Comparison of ENCODE assay signal across 13 mouse cellular contexts in genomic region chr4:139596715-139597114, GRCm38 (mm10). TPM values are rescaled to one million over a fixed set of nuclear protein-coding genes. Genes with fewer than 3 reads are reported as not detected.
DNase-seq lines count a peak whose midpoint lies in the region; ATAC-seq and TF ChIP-seq lines count a peak whose summit lies in the region.
"Had no signal": no experiment of that assay in that cellular context is flagged by ENCODE, and none has a peak within 500 bp of the region (broad histone marks: within the 10 kb centered on the region; RNA-seq: fewer than 3 reads in every experiment).

No protein-coding gene starts in this region.

- H3K4me3 ChIP-seq in heart, embryonic 12.5 days = no peak overlapping the region
- peak overlapping the region; percentile 20; the same call in 1 of the 2 replicates for H3K4me3 ChIP-seq in ES-Bruce4 (ENCODE audit: low read depth, low read length)
- no peak overlapping the region for H3K4me3 ChIP-seq in forebrain, embryonic 11.5 days (ENCODE audit: low read depth, low read length)
- no peak overlapping the region for H3K4me3 ChIP-seq in limb, embryonic 14.5 days (replicated peaks; ENCODE audit: low read length)
- H3K4me3 ChIP-seq: erythroblast, embryonic 14.5 days had no signal

- H3K4me2 ChIP-seq in heart, embryonic 12.5 days = peak overlapping the region; percentile 67; the same call in 1 of the 2 replicates
- no peak overlapping the region for H3K4me2 ChIP-seq in forebrain, embryonic 11.5 days (ENCODE audit: low read depth, low read length, severe bottlenecking)
- peak overlapping the region; percentile 50; the same call in 1 of the 2 replicates for H3K4me2 ChIP-seq in limb, embryonic 14.5 days (replicated peaks; ENCODE audit: low read depth, low read length, severe bottlenecking)

- no peak for TF ChIP-seq POLR2A in ES-Bruce4 (IDR thresholded peaks at IDR 0.05; ENCODE audit: insufficient read depth, low read length)
- TF ChIP-seq POLR2A in limb, embryonic 14.5 days (IDR thresholded peaks at IDR 0.05; ENCODE audit: borderline replicate concordance, extremely low read depth, insufficient read depth, insufficient read length) = no peak

- WGBS in heart, embryonic 12.5 days = 29% methylated on average over 9 of the region's 9 CpGs
- 39% methylated on average over 9 of the region's 9 CpGs for WGBS in forebrain, embryonic 11.5 days
- WGBS in limb, embryonic 14.5 days = 28% methylated on average over 9 of the region's 9 CpGs

- H3K9me3 ChIP-seq in heart, embryonic 12.5 days (replicated peaks) = no peaks in the 10 kb centered on the region
- no peaks in the 10 kb centered on the region for H3K9me3 ChIP-seq in ES-Bruce4 (replicated peaks; ENCODE audit: control insufficient read depth, insufficient read depth, low read length, poor library complexity, severe bottlenecking)
- no peaks in the 10 kb centered on the region for H3K9me3 ChIP-seq in forebrain, embryonic 11.5 days (ENCODE audit: control insufficient read depth, low read length)
- no peaks in the 10 kb centered on the region for H3K9me3 ChIP-seq in limb, embryonic 14.5 days (ENCODE audit: control insufficient read depth, low read length)

- H3K27ac ChIP-seq in heart, embryonic 12.5 days (ENCODE audit: poor library complexity, severe bottlenecking) = peak overlapping the region; percentile 96; the same call in 1 of the 2 replicates
- peak overlapping the region; percentile 88 for H3K27ac ChIP-seq in ES-Bruce4 (ENCODE audit: insufficient read depth, low read length)
- H3K27ac ChIP-seq in forebrain, embryonic 11.5 days (ENCODE audit: low read depth, low read length) = no peak overlapping the region
- peak overlapping the region; percentile 93 for H3K27ac ChIP-seq in limb, embryonic 14.5 days (replicated peaks; ENCODE audit: low read depth, low read length)

- no peak for TF ChIP-seq EP300 in ES-Bruce4 (IDR thresholded peaks at IDR 0.05; ENCODE audit: insufficient read depth, low read depth, low read length)

- peaks cover 80% of the 10 kb centered on the region for H3K4me1 ChIP-seq in heart, embryonic 12.5 days (replicated peaks)
- peaks cover 27% of the 10 kb centered on the region for H3K4me1 ChIP-seq in ES-Bruce4 (ENCODE audit: control insufficient read depth, insufficient read depth, low read length)
- peaks cover 27% of the 10 kb centered on the region for H3K4me1 ChIP-seq in forebrain, embryonic 11.5 days (replicated peaks; ENCODE audit: control insufficient read depth, insufficient read depth, low read length)
- peaks cover 53% of the 10 kb centered on the region for H3K4me1 ChIP-seq in limb, embryonic 14.5 days (ENCODE audit: control insufficient read depth, insufficient read depth, low read length)

- H3K9ac ChIP-seq in heart, embryonic 12.5 days = peak overlapping the region; percentile 13
- H3K9ac ChIP-seq in ES-Bruce4 (ENCODE audit: low read depth, poor library complexity, severe bottlenecking) = peak overlapping the region; percentile 50; the same call in 1 of the 2 replicates
- peak overlapping the region; percentile 16; the same call in 1 of the 2 replicates for H3K9ac ChIP-seq in forebrain, embryonic 11.5 days (ENCODE audit: low read length)
- no peak overlapping the region; the same call in 1 of the 2 replicates for H3K9ac ChIP-seq in limb, embryonic 14.5 days (ENCODE audit: low read depth, low read length, severe bottlenecking)
- H3K9ac ChIP-seq: liver, postnatal 0 days had no signal

- H3K27me3 ChIP-seq in heart, embryonic 12.5 days (replicated peaks) = no peaks in the 10 kb centered on the region
- H3K27me3 ChIP-seq in ES-Bruce4 (ENCODE audit: control insufficient read depth, insufficient read depth, low read length, poor library complexity, severe bottlenecking) = no peaks in the 10 kb centered on the region
- H3K27me3 ChIP-seq in forebrain, embryonic 11.5 days (ENCODE audit: control insufficient read depth, insufficient read depth, low read length) = no peaks in the 10 kb centered on the region
- H3K27me3 ChIP-seq in limb, embryonic 14.5 days (ENCODE audit: control insufficient read depth, insufficient read depth, low read length) = no peaks in the 10 kb centered on the region

- H3K36me3 ChIP-seq in heart, embryonic 12.5 days = no peaks in the 10 kb centered on the region
- no peaks in the 10 kb centered on the region for H3K36me3 ChIP-seq in ES-Bruce4 (ENCODE audit: control insufficient read depth, insufficient read depth, low read length, poor library complexity, severe bottlenecking)
- H3K36me3 ChIP-seq in forebrain, embryonic 11.5 days (ENCODE audit: control insufficient read depth, insufficient read depth, low read length) = no peaks in the 10 kb centered on the region
- H3K36me3 ChIP-seq in limb, embryonic 14.5 days (ENCODE audit: control insufficient read depth, insufficient read depth, low read length) = no peaks in the 10 kb centered on the region

- DNase-seq in heart, adult 9 months (ENCODE audit: low spot score in 2 of 2) = no peak
- DNase-seq in forebrain, embryonic 11.5 days (ENCODE audit: low spot score) = no peak
- DNase-seq in limb, embryonic 14.5 days (ENCODE audit: low spot score) = no peak
- no peak for DNase-seq in right cerebral cortex, adult 2 months (ENCODE audit: low spot score in 2 of 2)
- no peak for DNase-seq in yolk sac, embryonic 10.5 days (ENCODE audit: low spot score)
- DNase-seq in right cerebral cortex, adult 18-20 months = no peak
- DNase-seq: adrenal gland, postnatal 14 days; kidney, postnatal 36 days; liver, postnatal 0 days had no signal

- no peak for TF ChIP-seq CTCF in ES-Bruce4 (IDR thresholded peaks at IDR 0.05; ENCODE audit: low read depth, low read length)

- no peak for ATAC-seq in heart, embryonic 12.5 days (ENCODE audit: insufficient number of reproducible peaks, low FRiP score)
- no peak for ATAC-seq in forebrain, embryonic 11.5 days (replicated peaks; ENCODE audit: low FRiP score)
- ATAC-seq in limb, embryonic 14.5 days (ENCODE audit: low FRiP score, low read depth) = no peak
- ATAC-seq: liver, postnatal 0 days had no signal

RNA-seq across cellular contexts. Expression of gene Gm21969, which starts 6.3 kb away (rescaled TPM):
- not detected in 2 replicates for polyA plus RNA-seq in heart, embryonic 12.5 days (2016; fragmentation: Nextera tagmentation; extraction: Ambion mirVana)
- polyA plus RNA-seq in ES-Bruce4 (2011; ENCODE audit: insufficient read depth, insufficient read length, low read depth, missing spikeins) = 0.21 TPM in 1 of 2 replicates, not detected in the other
- not detected in 2 replicates for polyA plus RNA-seq in forebrain, embryonic 11.5 days (2014; fragmentation: Nextera tagmentation; extraction: Ambion mirVana)
- polyA plus RNA-seq in limb, embryonic 14.5 days (2012; rRNA removed) = 0.03 TPM in 1 of 2 replicates, not detected in the other
- polyA plus RNA-seq in limb, embryonic 14.5 days (2014; fragmentation: Nextera tagmentation; extraction: Ambion mirVana) = not detected in 2 replicates
- polyA plus RNA-seq: CD4-positive, CD25-positive, alpha-beta regulatory T cell, adult 4 months had no signal

RNA-seq across cellular contexts. Expression of gene Aldh4a1, which starts 26.0 kb away (rescaled TPM):
- 22.7 and 23.2 TPM in 2 replicates for polyA plus RNA-seq in heart, embryonic 12.5 days (2016; fragmentation: Nextera tagmentation; extraction: Ambion mirVana)
- 30.9 and 32.3 TPM in 2 replicates for polyA plus RNA-seq in ES-Bruce4 (2011; ENCODE audit: insufficient read depth, insufficient read length, low read depth, missing spikeins)
- 14.5 and 16.2 TPM in 2 replicates for polyA plus RNA-seq in forebrain, embryonic 11.5 days (2014; fragmentation: Nextera tagmentation; extraction: Ambion mirVana)
- 21.9 and 25.6 TPM in 2 replicates for polyA plus RNA-seq in limb, embryonic 14.5 days (2012; rRNA removed)
- 21.9 and 23.0 TPM in 2 replicates for polyA plus RNA-seq in limb, embryonic 14.5 days (2014; fragmentation: Nextera tagmentation; extraction: Ambion mirVana)

RNA-seq across cellular contexts. Expression of gene Tas1r2, which starts 56.6 kb away (rescaled TPM):
- polyA plus RNA-seq in heart, embryonic 12.5 days (2016; fragmentation: Nextera tagmentation; extraction: Ambion mirVana) = 0.05 TPM in 1 of 2 replicates, not detected in the other
- polyA plus RNA-seq in ES-Bruce4 (2011; ENCODE audit: insufficient read depth, insufficient read length, low read depth, missing spikeins) = not detected in 2 replicates
- polyA plus RNA-seq in forebrain, embryonic 11.5 days (2014; fragmentation: Nextera tagmentation; extraction: Ambion mirVana) = not detected in 2 replicates
- 0.04 and 0.05 TPM in 2 replicates for polyA plus RNA-seq in limb, embryonic 14.5 days (2012; rRNA removed)
- polyA plus RNA-seq in limb, embryonic 14.5 days (2014; fragmentation: Nextera tagmentation; extraction: Ambion mirVana) = not detected in 2 replicates
- polyA plus RNA-seq: CD4-positive, CD25-positive, alpha-beta regulatory T cell, adult 4 months; erythroblast, embryonic 14.5 days; liver, postnatal 0 days had no signal
